Mouse (Mus musculus): ENCODE measurements at regions not wholly inside any gene's neighbourhood (a gene's known extent, or its start where the extent isn't known, plus 50 kb on each side); places are given as distances from the start of the nearest gene placed in this dataset.

GRCm38 (mm10) chr1:187413881-187414280 is 194.7 kb upstream of the Esrrg start:
- ATAC-seq (ENCODE audit: extremely low read depth, insufficient number of reproducible peaks, low FRiP score, poor library complexity, severe bottlenecking), result no peak

- ATAC-seq (ENCODE audit: extremely low read depth, insufficient number of reproducible peaks, low FRiP score, poor library complexity, severe bottlenecking), result no peak
These were observed 190.1 kb upstream of the Esrrg start for GRCm38 (mm10) chr1:187418186-187419140.

- ATAC-seq (ENCODE audit: extremely low read depth, insufficient number of reproducible peaks, low FRiP score, poor library complexity, severe bottlenecking), result no peak
These were observed 179.9 kb upstream of the Esrrg start for GRCm38 (mm10) chr1:187428536-187429215.

- no peak for ATAC-seq (ENCODE audit: extremely low read depth, insufficient number of reproducible peaks, low FRiP score, poor library complexity, severe bottlenecking)
These were observed 174.6 kb upstream of the Esrrg start for GRCm38 (mm10) chr1:187433716-187434634.

GRCm38 (mm10) chr1:187439170-187439914 is 169.2 kb upstream of the Esrrg start:
- ATAC-seq (ENCODE audit: extremely low read depth, insufficient number of reproducible peaks, low FRiP score, poor library complexity, severe bottlenecking), result no peak

- no peak for ATAC-seq (ENCODE audit: extremely low read depth, insufficient number of reproducible peaks, low FRiP score, poor library complexity, severe bottlenecking)
These were observed 166.9 kb upstream of the Esrrg start for GRCm38 (mm10) chr1:187441668-187442193.

GRCm38 (mm10) chr1:187446511-187446910 is 162.1 kb upstream of the Esrrg start:
- no peak for ATAC-seq (ENCODE audit: extremely low read depth, insufficient number of reproducible peaks, low FRiP score, poor library complexity, severe bottlenecking)

- ATAC-seq (ENCODE audit: extremely low read depth, insufficient number of reproducible peaks, low FRiP score, poor library complexity, severe bottlenecking), result 0 out of 2 replicates have a peak, but pooled peaks have one; percentile 21
These were observed 160.4 kb upstream of the Esrrg start for GRCm38 (mm10) chr1:187448173-187448572.

GRCm38 (mm10) chr1:187450106-187450505 is 158.5 kb upstream of the Esrrg start:
- ATAC-seq (ENCODE audit: extremely low read depth, insufficient number of reproducible peaks, low FRiP score, poor library complexity, severe bottlenecking), result no peak

- ATAC-seq (ENCODE audit: extremely low read depth, insufficient number of reproducible peaks, low FRiP score, poor library complexity, severe bottlenecking), result peak; percentile 59; the same call in 1 of the 2 replicates
These were observed 156.4 kb upstream of the Esrrg start for GRCm38 (mm10) chr1:187452189-187452588.

- no peak for ATAC-seq (ENCODE audit: extremely low read depth, insufficient number of reproducible peaks, low FRiP score, poor library complexity, severe bottlenecking)
These were observed 154.2 kb upstream of the Esrrg start for GRCm38 (mm10) chr1:187454431-187454830.

- ATAC-seq (ENCODE audit: extremely low read depth, insufficient number of reproducible peaks, low FRiP score, poor library complexity, severe bottlenecking), result no peak
These were observed 123.8 kb upstream of the Esrrg start for GRCm38 (mm10) chr1:187484821-187485220.

GRCm38 (mm10) chr1:187487948-187488690 is 120.5 kb upstream of the Esrrg start:
- no peak for ATAC-seq (ENCODE audit: extremely low read depth, insufficient number of reproducible peaks, low FRiP score, poor library complexity, severe bottlenecking)

GRCm38 (mm10) chr1:187489452-187489851 is 119.1 kb upstream of the Esrrg start:
- no peak for ATAC-seq (ENCODE audit: extremely low read depth, insufficient number of reproducible peaks, low FRiP score, poor library complexity, severe bottlenecking)

GRCm38 (mm10) chr1:187505368-187505767 is 103.2 kb upstream of the Esrrg start:
- ATAC-seq (ENCODE audit: extremely low read depth, insufficient number of reproducible peaks, low FRiP score, poor library complexity, severe bottlenecking), result no peak

GRCm38 (mm10) chr1:187507217-187507616 is 101.4 kb upstream of the Esrrg start:
- no peak for ATAC-seq (ENCODE audit: extremely low read depth, insufficient number of reproducible peaks, low FRiP score, poor library complexity, severe bottlenecking)

- no peak for ATAC-seq (ENCODE audit: extremely low read depth, insufficient number of reproducible peaks, low FRiP score, poor library complexity, severe bottlenecking)
These were observed 77.2 kb upstream of the Esrrg start for GRCm38 (mm10) chr1:187531349-187531922.
